13 mouse cellular contexts compared by ENCODE assay signal in genomic region chr11:87761806-87762701, GRCm38 (mm10). TPM values are rescaled to one million over a fixed set of nuclear protein-coding genes. Genes with fewer than 3 reads are reported as not detected.
DNase-seq lines count a peak whose midpoint lies in the region; ATAC-seq lines count a peak whose summit lies in the region.
"Had no signal": no experiment of that assay in that cellular context is flagged by ENCODE, and none has a peak within 500 bp of the region (broad histone marks: within the 10 kb centered on the region; RNA-seq: fewer than 3 reads in every experiment).

No protein-coding gene starts in this region.

- peak overlapping the region; percentile 71 for H3K4me3 ChIP-seq in neural tube, embryonic 15.5 days (replicated peaks)
- H3K4me3 ChIP-seq: heart, embryonic 12.5 days; intestine, embryonic 15.5 days; limb, embryonic 13.5 days; lung, embryonic 15.5 days; stomach, embryonic 15.5 days had no signal

- H3K27ac ChIP-seq in neural tube, embryonic 15.5 days (replicated peaks): no peak overlapping the region; the same call in 1 of the 2 replicates
- H3K27ac ChIP-seq: intestine, embryonic 15.5 days; limb, embryonic 13.5 days; lung, embryonic 15.5 days; stomach, embryonic 15.5 days had no signal

- no peak for ATAC-seq in neural tube, embryonic 15.5 days (ENCODE audit: low FRiP score)
- ATAC-seq: intestine, embryonic 15.5 days had no signal

- 73% methylated on average over 14 of the region's 14 CpGs for WGBS in neural tube, embryonic 15.5 days

- no peaks in the 10 kb centered on the region for H3K9me3 ChIP-seq in neural tube, embryonic 15.5 days (replicated peaks)
- H3K9me3 ChIP-seq: heart, embryonic 12.5 days; intestine, embryonic 15.5 days; limb, embryonic 13.5 days; lung, embryonic 15.5 days; stomach, embryonic 15.5 days had no signal

- peaks cover 57% of the 10 kb centered on the region for H3K4me1 ChIP-seq in neural tube, embryonic 15.5 days

- H3K9ac ChIP-seq in neural tube, embryonic 15.5 days (replicated peaks): peak overlapping the region; percentile 80
- H3K9ac ChIP-seq: heart, embryonic 12.5 days; intestine, embryonic 15.5 days; limb, embryonic 13.5 days; lung, embryonic 15.5 days; stomach, embryonic 15.5 days had no signal

- peak overlapping the region; percentile 96 for H3K4me2 ChIP-seq in neural tube, embryonic 15.5 days
- H3K4me2 ChIP-seq: heart, embryonic 12.5 days; intestine, embryonic 15.5 days; limb, embryonic 13.5 days; lung, embryonic 15.5 days; stomach, embryonic 15.5 days had no signal

- peaks cover 10% of the 10 kb centered on the region for H3K27me3 ChIP-seq in neural tube, embryonic 15.5 days (replicated peaks)

- peak; percentile 34 for DNase-seq in cerebellum, adult 11-12 months
- DNase-seq in cerebellum, adult 11 months: no peak
- peak; percentile 48 for DNase-seq in right cerebral cortex, adult 2 months (ENCODE audit: low spot score in 2 of 2)
- DNase-seq in right cerebral cortex, postnatal 14 days: no peak
- peak; percentile 48 for DNase-seq in induced T-regulatory cell, adult 2 months (ENCODE audit: low read depth)
- DNase-seq in ovary, adult 18-20 months (ENCODE audit: low spot score): no peak
- DNase-seq in kidney, adult 9 months: no peak

- H3K36me3 ChIP-seq in neural tube, embryonic 15.5 days: peaks cover 4% of the 10 kb centered on the region; the same call in 1 of the 2 replicates
- H3K36me3 ChIP-seq: heart, embryonic 12.5 days; intestine, embryonic 15.5 days; limb, embryonic 13.5 days; lung, embryonic 15.5 days; stomach, embryonic 15.5 days had no signal

RNA-seq across cellular contexts. Expression of gene Tspoap1, which starts 1.7 kb away (rescaled TPM):
- polyA plus RNA-seq in neural tube, embryonic 15.5 days (2015; fragmentation: Nextera tagmentation; extraction: Ambion mirVana): 34.5 and 43.8 TPM in 2 replicates

RNA-seq across cellular contexts. Expression of gene Supt4a, which starts 24.7 kb away (rescaled TPM):
- polyA plus RNA-seq in neural tube, embryonic 15.5 days (2015; fragmentation: Nextera tagmentation; extraction: Ambion mirVana): 129 and 144 TPM in 2 replicates

RNA-seq across cellular contexts. Expression of gene Mpo, which starts 31.3 kb away (rescaled TPM):
- polyA plus RNA-seq in neural tube, embryonic 15.5 days (2015; fragmentation: Nextera tagmentation; extraction: Ambion mirVana): 0.51 and 2.5 TPM in 2 replicates

Comparison
In these comparisons a context has a peak if more than half of its experiments do, and no peak if none do; other contexts are left out.
1. DNase-seq: peak in cerebellum, adult 11-12 months (single experiment), right cerebral cortex, adult 2 months (2 of 2) and induced T-regulatory cell, adult 2 months (single experiment); none in cerebellum, adult 11 months (single experiment), right cerebral cortex, postnatal 14 days (single experiment), ovary, adult 18-20 months (single experiment) and kidney, adult 9 months (single experiment).